Mouse (Mus musculus) cortical plate, adult 2 months (tissue): ENCODE measurements around the gene Gstp1.

Source experiments
- CTCF ChIP-seq: fragments of 200-500 bp; IDR thresholded peaks from 2 replicates; pipeline ENCODE4 v1.5.1; 2011; ENCODE audit warnings: mild to moderate bottlenecking, control low read depth, low read length; ENCODE audit not compliant: insufficient read depth; ENCODE audit errors: extremely low read depth
- POLR2A ChIP-seq: fragments of 200-500 bp; IDR thresholded peaks from 2 replicates; pipeline ENCODE4 v1.6.1; 2011; ENCODE audit warnings: mild to moderate bottlenecking, low read length, control low read depth; ENCODE audit not compliant: insufficient read depth; ENCODE audit errors: extremely low read depth

GRCm38 (mm10) chr19:4084984-4085383, 47.2 kb upstream of the Gstp1 start:
- TF ChIP-seq CTCF (0 out of 2 replicates have a peak, but pooled peaks have one; percentile 4), POLR2A (no peak)
